10 mouse cellular contexts compared by ENCODE assay signal in genomic region chr11:119300986-119301385, GRCm38 (mm10). TPM values are rescaled to one million over a fixed set of nuclear protein-coding genes. Genes with fewer than 3 reads are reported as not detected.
DNase-seq lines count a peak whose midpoint lies in the region; ATAC-seq lines count a peak whose summit lies in the region.
"Had no signal": no experiment of that assay in that cellular context is flagged by ENCODE, and none has a peak within 500 bp of the region (broad histone marks: within the 10 kb centered on the region; RNA-seq: fewer than 3 reads in every experiment).

No protein-coding gene starts in this region.

- intact Hi-C loops in heart, postnatal 14 days (cut with DNase I) = no loop called here

- H3K4me1 ChIP-seq in heart, embryonic 16.5 days (ENCODE audit: control insufficient read depth, insufficient read depth, low read length) = peaks cover 19% of the 10 kb centered on the region
- peaks cover 17% of the 10 kb centered on the region for H3K4me1 ChIP-seq in embryonic facial prominence, embryonic 10.5 days
- H3K4me1 ChIP-seq in hindbrain, embryonic 15.5 days (replicated peaks) = peaks cover 27% of the 10 kb centered on the region
- peaks cover 29% of the 10 kb centered on the region for H3K4me1 ChIP-seq in midbrain, embryonic 13.5 days (replicated peaks)

- peaks cover 17% of the 10 kb centered on the region for H3K36me3 ChIP-seq in heart, embryonic 16.5 days (ENCODE audit: control insufficient read depth, insufficient read depth)
- peaks cover 23% of the 10 kb centered on the region for H3K36me3 ChIP-seq in embryonic facial prominence, embryonic 10.5 days (replicated peaks)
- H3K36me3 ChIP-seq in hindbrain, embryonic 15.5 days = peaks cover 19% of the 10 kb centered on the region
- H3K36me3 ChIP-seq in midbrain, embryonic 13.5 days = peaks cover 22% of the 10 kb centered on the region

- H3K4me3 ChIP-seq in heart, embryonic 16.5 days (ENCODE audit: low read length) = no peak overlapping the region; the same call in 1 of the 2 replicates
- H3K4me3 ChIP-seq in embryonic facial prominence, embryonic 10.5 days = peak overlapping the region; percentile 99
- no peak overlapping the region for H3K4me3 ChIP-seq in hindbrain, embryonic 15.5 days
- no peak overlapping the region for H3K4me3 ChIP-seq in midbrain, embryonic 13.5 days (replicated peaks)

- H3K9me3 ChIP-seq in heart, embryonic 16.5 days (replicated peaks; ENCODE audit: control insufficient read depth, low read length) = no peaks in the 10 kb centered on the region
- H3K9me3 ChIP-seq in embryonic facial prominence, embryonic 10.5 days = no peaks in the 10 kb centered on the region
- H3K9me3 ChIP-seq in hindbrain, embryonic 15.5 days = no peaks in the 10 kb centered on the region
- H3K9me3 ChIP-seq in midbrain, embryonic 13.5 days = no peaks in the 10 kb centered on the region

- H3K27ac ChIP-seq in heart, embryonic 16.5 days (ENCODE audit: low read length) = no peak overlapping the region
- H3K27ac ChIP-seq in embryonic facial prominence, embryonic 10.5 days (replicated peaks) = no peak overlapping the region
- no peak overlapping the region for H3K27ac ChIP-seq in hindbrain, embryonic 15.5 days (replicated peaks)
- H3K27ac ChIP-seq in midbrain, embryonic 13.5 days = peak overlapping the region; percentile 98; the same call in 1 of the 2 replicates

- DNase-seq in heart, postnatal 14 days = no peak
- no peak for DNase-seq in embryonic facial prominence, embryonic 10.5 days (ENCODE audit: low spot score)
- no peak for DNase-seq in gastrocnemius, postnatal 10 days
- DNase-seq in layer of hippocampus, adult 11-12 months (ENCODE audit: low spot score) = no peak
- no peak for DNase-seq in frontal cortex, postnatal 10 days (ENCODE audit: low spot score in 2 of 2)

- H3K9ac ChIP-seq in heart, embryonic 16.5 days (ENCODE audit: low read length) = no peak overlapping the region
- no peak overlapping the region for H3K9ac ChIP-seq in hindbrain, embryonic 15.5 days
- peak overlapping the region; percentile 96; the same call in 1 of the 2 replicates for H3K9ac ChIP-seq in midbrain, embryonic 13.5 days (replicated peaks)

- 0 out of 2 replicates have a peak, but pooled peaks cover 2% of the 10 kb centered on the region for H3K27me3 ChIP-seq in heart, embryonic 16.5 days (ENCODE audit: control insufficient read depth, insufficient read depth, low read length)
- peaks cover 19% of the 10 kb centered on the region; the same call in 1 of the 2 replicates for H3K27me3 ChIP-seq in embryonic facial prominence, embryonic 10.5 days (replicated peaks; ENCODE audit: low read depth, poor library complexity, severe bottlenecking)
- no peaks in the 10 kb centered on the region for H3K27me3 ChIP-seq in hindbrain, embryonic 15.5 days
- H3K27me3 ChIP-seq in midbrain, embryonic 13.5 days = peaks cover 3% of the 10 kb centered on the region; the same call in 1 of the 2 replicates

- peak overlapping the region; percentile 95; the same call in 1 of the 2 replicates for H3K4me2 ChIP-seq in heart, embryonic 16.5 days (ENCODE audit: low read depth, low read length)
- peak overlapping the region; percentile 95 for H3K4me2 ChIP-seq in hindbrain, embryonic 15.5 days
- H3K4me2 ChIP-seq in midbrain, embryonic 13.5 days (replicated peaks) = peak overlapping the region; percentile 74

- WGBS in heart, embryonic 16.5 days = 19% methylated on average over 2 of the region's 2 CpGs
- WGBS in embryonic facial prominence, embryonic 10.5 days = 34% methylated on average over 2 of the region's 2 CpGs
- 35% methylated on average over 2 of the region's 2 CpGs for WGBS in hindbrain, embryonic 15.5 days
- WGBS in midbrain, embryonic 13.5 days = 32% methylated on average over 2 of the region's 2 CpGs

- no peak for ATAC-seq in heart, embryonic 16.5 days (replicated peaks; ENCODE audit: extremely low read depth, insufficient read depth, low FRiP score)
- ATAC-seq in hindbrain, embryonic 15.5 days (ENCODE audit: low FRiP score, low read depth) = no peak
- no peak for ATAC-seq in midbrain, embryonic 13.5 days

RNA-seq across cellular contexts. Expression of gene Eif4a3, which starts 1.1 kb away (rescaled TPM):
- 248 and 252 TPM in 2 replicates for polyA plus RNA-seq in heart, embryonic 16.5 days (2015; fragmentation: Nextera tagmentation; extraction: Ambion mirVana)
- total RNA-seq in heart, postnatal 14 days (2021) = 10 to 100 TPM; 64.9 to 74.5 TPM
- 465 and 504 TPM in 2 replicates for polyA plus RNA-seq in embryonic facial prominence, embryonic 10.5 days (2016; fragmentation: Nextera tagmentation; extraction: Ambion mirVana)
- 242 and 250 TPM in 2 replicates for polyA plus RNA-seq in hindbrain, embryonic 15.5 days (2015; fragmentation: Nextera tagmentation; extraction: Ambion mirVana)
- polyA plus RNA-seq in midbrain, embryonic 13.5 days (2015; fragmentation: Nextera tagmentation; extraction: Ambion mirVana) = 317 and 341 TPM in 2 replicates
- total RNA-seq in gastrocnemius, postnatal 10 days (2021) = 10 to 100 TPM; 74.3 to 75.4 TPM

RNA-seq across cellular contexts. Expression of gene Card14, which starts 6.6 kb away (rescaled TPM):
- 0.20 and 0.35 TPM in 2 replicates for polyA plus RNA-seq in heart, embryonic 16.5 days (2015; fragmentation: Nextera tagmentation; extraction: Ambion mirVana)
- total RNA-seq in heart, postnatal 14 days (2021) = under 1 TPM; 0.14 to 0.15 TPM
- 0.05 TPM in 1 of 2 replicates, not detected in the other for polyA plus RNA-seq in embryonic facial prominence, embryonic 10.5 days (2016; fragmentation: Nextera tagmentation; extraction: Ambion mirVana)
- polyA plus RNA-seq in hindbrain, embryonic 15.5 days (2015; fragmentation: Nextera tagmentation; extraction: Ambion mirVana) = 0.36 and 0.58 TPM in 2 replicates
- polyA plus RNA-seq in midbrain, embryonic 13.5 days (2015; fragmentation: Nextera tagmentation; extraction: Ambion mirVana) = 0.08 and 0.09 TPM in 2 replicates
- total RNA-seq in gastrocnemius, postnatal 10 days (2021) = 1 to 10 TPM in 1 of 2 experiments, under 1 TPM in 1; 0.77 to 1.3 TPM
- total RNA-seq: megakaryocyte progenitor cell, adult 5-6 weeks had no signal
- polyA plus RNA-seq: inflammation-experienced regulatory T-cells, adult 6 months had no signal

RNA-seq across cellular contexts. Expression of gene Gaa, which starts 33.3 kb away (rescaled TPM):
- 92.3 and 95.9 TPM in 2 replicates for polyA plus RNA-seq in heart, embryonic 16.5 days (2015; fragmentation: Nextera tagmentation; extraction: Ambion mirVana)
- 10 to 100 TPM; 53.1 to 56.0 TPM for total RNA-seq in heart, postnatal 14 days (2021)
- 30.8 TPM in 2 replicates for polyA plus RNA-seq in embryonic facial prominence, embryonic 10.5 days (2016; fragmentation: Nextera tagmentation; extraction: Ambion mirVana)
- 95.1 and 105 TPM in 2 replicates for polyA plus RNA-seq in hindbrain, embryonic 15.5 days (2015; fragmentation: Nextera tagmentation; extraction: Ambion mirVana)
- 49.9 and 50.7 TPM in 2 replicates for polyA plus RNA-seq in midbrain, embryonic 13.5 days (2015; fragmentation: Nextera tagmentation; extraction: Ambion mirVana)
- total RNA-seq in gastrocnemius, postnatal 10 days (2021) = 10 to 100 TPM; 67.7 to 78.6 TPM

RNA-seq across cellular contexts. Expression of gene Sgsh, which starts 54.4 kb away (rescaled TPM):
- 4.7 and 6.1 TPM in 2 replicates for polyA plus RNA-seq in heart, embryonic 16.5 days (2015; fragmentation: Nextera tagmentation; extraction: Ambion mirVana)
- 1 to 10 TPM; 4.6 to 6.2 TPM for total RNA-seq in heart, postnatal 14 days (2021)
- polyA plus RNA-seq in embryonic facial prominence, embryonic 10.5 days (2016; fragmentation: Nextera tagmentation; extraction: Ambion mirVana) = 5.4 and 5.5 TPM in 2 replicates
- 4.4 and 5.3 TPM in 2 replicates for polyA plus RNA-seq in hindbrain, embryonic 15.5 days (2015; fragmentation: Nextera tagmentation; extraction: Ambion mirVana)
- 3.1 and 4.0 TPM in 2 replicates for polyA plus RNA-seq in midbrain, embryonic 13.5 days (2015; fragmentation: Nextera tagmentation; extraction: Ambion mirVana)
- total RNA-seq in gastrocnemius, postnatal 10 days (2021) = 1 to 10 TPM; 5.2 to 5.7 TPM

RNA-seq across cellular contexts. Expression of gene Slc26a11, which starts 54.4 kb away (rescaled TPM):
- polyA plus RNA-seq in heart, embryonic 16.5 days (2015; fragmentation: Nextera tagmentation; extraction: Ambion mirVana) = 10.2 TPM in 2 replicates
- total RNA-seq in heart, postnatal 14 days (2021) = 1 to 10 TPM; 3.1 to 5.0 TPM
- polyA plus RNA-seq in embryonic facial prominence, embryonic 10.5 days (2016; fragmentation: Nextera tagmentation; extraction: Ambion mirVana) = 7.6 and 8.2 TPM in 2 replicates
- 5.9 and 7.6 TPM in 2 replicates for polyA plus RNA-seq in hindbrain, embryonic 15.5 days (2015; fragmentation: Nextera tagmentation; extraction: Ambion mirVana)
- polyA plus RNA-seq in midbrain, embryonic 13.5 days (2015; fragmentation: Nextera tagmentation; extraction: Ambion mirVana) = 4.3 and 5.0 TPM in 2 replicates
- total RNA-seq in gastrocnemius, postnatal 10 days (2021) = 1 to 10 TPM; 2.6 to 4.0 TPM
